Mouse (Mus musculus) frontal cortex, postnatal 25 days (tissue): ENCODE data around the gene Ercc6.

Source experiments
- DNase-seq, 2 experiments: peaks; one replicate each; pipeline ENCODE4 v3.0.0; 2022; ENCODE audit warnings: low spot score in 2 of 2

The Ercc6 gene

DNA sequence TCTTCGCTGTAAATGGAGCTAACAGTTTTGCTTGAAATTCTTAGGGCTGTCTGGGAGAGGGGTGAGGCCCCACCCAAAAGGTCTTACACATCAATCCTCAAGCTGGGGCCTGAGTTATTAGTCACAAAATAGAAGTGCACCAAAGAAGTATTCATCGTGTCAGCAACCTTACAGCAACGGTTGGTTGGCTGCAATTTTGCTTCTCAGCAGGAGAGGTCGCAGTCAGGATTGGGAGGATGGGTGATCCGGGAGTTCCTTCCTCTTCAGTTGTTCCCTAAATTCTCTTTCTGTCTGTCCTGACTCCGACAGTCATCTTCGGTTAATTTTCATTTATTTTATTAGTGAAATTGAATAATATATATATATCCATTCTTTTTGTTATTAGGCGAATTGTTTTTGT lies 59.2 kb downstream of the Ercc6 start:
- no peak for DNase-seq

DNA sequence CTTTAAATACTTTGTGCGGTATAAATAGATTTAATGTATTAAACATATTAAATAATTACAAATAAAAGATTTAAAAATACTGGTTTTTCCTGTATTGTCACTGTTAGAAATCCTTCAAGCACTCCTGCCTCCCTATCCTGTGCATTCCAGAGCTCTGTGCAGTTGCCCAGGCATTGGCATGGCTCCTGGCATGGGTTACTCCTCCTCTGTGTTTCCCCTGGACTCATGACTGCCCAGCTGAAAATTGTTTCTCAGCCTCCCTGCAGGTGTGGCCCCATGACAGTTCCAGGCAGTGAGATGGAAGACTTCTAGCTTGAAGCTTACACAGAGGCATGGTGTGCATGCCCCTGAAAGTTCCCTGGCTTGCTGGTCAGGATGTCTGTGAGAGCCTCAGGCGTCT lies 65.1 kb downstream of the Ercc6 start:
- no peak for DNase-seq

DNA sequence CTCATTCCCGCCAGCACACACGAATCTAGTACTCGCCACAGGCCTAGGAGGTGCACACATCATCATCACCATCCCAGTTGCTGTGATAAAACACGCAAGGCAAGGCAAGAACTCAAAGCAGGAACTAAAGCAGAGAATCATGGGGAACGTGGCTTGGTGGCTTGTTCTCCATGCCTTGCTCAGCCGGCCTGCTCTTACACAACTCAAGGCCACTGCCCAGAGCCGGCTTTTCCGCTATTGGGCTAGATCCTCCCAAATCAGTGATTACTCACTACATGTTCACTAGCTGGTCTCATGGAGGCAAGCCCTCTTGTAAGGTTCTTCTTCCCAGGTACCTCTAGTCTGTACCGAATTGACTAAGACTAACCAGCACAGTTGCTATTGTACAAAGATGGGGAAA lies 70.4 kb downstream of the Ercc6 start:
- DNase-seq, result no peak

DNA sequence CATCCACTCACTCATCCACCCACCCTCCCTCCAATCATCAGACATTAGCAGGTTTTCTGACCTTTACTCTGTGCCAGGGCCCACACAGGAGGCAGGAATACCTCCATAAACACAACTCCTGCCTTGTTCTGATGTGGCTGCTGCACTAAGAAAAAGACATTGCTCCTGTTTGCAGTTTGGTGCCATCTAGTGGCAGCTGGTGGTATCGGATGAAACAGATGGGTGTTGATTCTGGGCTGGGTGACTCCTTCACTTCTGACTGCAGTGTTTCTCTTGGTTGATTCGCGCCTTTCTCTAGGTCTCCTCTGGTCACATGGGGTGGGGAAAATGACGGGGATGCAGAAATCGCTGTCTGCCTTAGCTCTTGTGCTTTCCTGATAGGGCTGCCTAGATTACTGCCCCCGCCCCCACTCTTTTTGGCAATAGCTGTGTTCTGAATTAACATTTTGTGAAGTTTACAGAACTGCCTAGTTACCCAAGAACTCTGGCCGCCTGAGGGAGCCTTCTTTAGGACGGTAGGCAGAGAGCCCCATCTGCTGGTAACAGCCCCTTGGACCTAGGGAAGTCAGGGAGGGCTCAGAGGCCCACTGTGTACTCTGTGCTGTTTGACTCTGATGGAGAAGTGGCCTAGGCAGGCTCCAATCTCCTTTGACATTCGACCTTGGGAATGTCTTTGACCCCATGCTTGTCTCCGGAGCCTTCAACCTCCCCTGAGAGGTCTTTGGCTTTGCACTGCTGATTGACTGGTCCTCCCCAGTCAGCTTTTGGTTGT lies 73.9 kb downstream of the Ercc6 start:
- DNase-seq, result peak; percentile 76 to 78

DNA sequence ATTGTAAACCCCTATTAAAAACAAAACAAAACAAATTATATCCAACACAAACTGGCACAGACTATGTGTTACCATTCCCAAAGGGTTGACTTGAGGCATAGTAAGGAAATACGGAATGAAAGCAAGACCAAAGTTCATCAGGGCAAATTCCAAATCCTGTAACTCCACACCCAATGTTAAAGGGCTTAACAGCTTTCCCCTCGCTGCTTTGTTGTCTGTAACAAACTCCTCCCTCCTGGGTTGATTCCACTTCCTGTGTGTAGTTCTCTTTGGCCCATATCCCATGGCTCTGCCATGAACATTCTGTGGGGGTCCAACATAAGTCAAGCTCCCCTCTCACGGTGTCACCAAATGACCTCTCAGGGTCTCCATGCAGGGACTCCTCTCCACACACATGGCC lies 77.1 kb downstream of the Ercc6 start:
- no peak for DNase-seq

DNA sequence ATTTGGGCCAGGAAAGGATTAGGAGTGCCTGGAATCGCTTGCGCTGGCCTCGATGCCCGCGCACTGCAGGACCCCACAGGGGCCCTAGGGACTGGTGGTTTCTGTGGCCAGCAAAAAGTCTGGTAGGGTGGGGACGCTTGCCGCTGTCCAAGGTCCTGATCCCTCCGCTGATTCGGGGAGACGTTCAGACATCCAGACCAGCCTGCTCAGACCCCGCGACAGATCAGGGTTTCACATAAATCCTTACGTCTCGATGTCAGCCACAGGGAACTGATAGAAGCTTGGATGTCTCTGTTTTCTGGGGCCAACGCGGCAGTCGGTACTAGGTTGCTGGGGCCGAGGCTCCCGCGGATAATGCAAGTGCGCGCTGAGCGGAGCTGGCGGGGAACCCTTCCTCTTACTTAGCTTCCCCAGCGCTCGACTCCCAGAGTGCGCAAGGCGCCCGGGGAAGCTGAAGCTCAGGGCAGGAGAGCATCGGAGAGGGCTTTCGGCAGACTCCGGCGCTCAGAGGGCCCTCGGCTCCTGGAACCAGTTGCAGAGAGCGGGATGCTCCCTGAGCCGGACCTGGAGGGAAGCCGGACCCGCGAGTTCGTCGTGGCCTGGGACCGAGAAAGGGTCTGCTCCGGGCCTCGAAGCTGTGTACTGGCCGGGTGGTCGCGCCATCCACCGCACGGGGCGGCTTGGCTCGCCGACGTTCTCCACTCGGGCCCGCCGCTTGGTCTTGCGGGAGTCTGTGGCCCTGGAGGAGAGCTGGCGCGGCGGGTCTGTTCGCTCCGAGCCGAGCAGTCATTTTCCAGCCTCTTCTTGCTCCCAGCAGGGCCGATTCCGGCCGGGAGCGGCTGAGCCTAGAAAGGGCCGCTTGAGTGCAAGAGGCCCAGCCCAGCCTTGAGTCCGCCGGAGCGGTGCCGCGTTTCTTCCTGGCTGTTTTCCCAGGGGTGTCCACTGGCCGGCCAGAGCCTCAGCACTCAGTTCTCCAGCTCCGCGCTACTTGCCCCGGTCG lies 84.2 kb downstream of the Ercc6 start:
- DNase-seq, result peak in 1 of 2 experiments; percentile 7

DNA sequence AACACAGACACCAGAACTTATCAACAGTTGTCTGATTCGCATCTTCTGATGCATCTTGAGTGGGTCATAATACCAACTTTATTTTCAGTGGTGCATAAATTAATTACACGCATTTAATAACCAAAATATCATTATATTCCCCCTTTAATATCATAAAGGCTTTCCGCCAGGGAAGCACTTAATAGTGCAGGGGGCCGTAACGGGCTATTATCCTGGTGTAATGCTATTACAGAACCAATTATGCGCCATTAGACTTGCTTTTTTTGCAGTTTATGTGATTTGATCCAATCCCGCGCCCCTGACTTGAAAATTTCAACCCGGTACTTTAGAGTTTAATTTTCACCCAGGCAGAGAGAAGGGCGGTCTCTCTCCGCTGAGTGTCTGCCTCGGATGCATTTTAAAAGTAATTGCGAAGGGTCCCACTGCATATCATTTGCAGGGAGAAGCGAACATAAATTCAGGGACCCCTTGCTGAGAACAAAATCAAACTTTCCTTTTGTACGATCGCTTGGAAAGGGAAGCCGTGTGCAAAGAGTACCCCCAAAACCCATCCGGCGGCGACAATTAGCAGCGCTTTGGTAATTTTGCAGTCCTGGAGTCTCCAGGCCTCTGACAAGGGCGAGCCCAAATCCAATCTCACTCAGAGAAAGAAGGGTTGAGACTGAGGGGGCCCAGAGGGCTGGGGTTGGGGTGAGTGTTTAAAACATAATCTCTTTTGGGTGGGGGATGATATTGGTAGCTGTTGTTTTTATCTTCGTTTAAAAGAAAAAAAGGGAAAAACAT lies 85.3 kb downstream of the Ercc6 start:
- no peak for DNase-seq

DNA sequence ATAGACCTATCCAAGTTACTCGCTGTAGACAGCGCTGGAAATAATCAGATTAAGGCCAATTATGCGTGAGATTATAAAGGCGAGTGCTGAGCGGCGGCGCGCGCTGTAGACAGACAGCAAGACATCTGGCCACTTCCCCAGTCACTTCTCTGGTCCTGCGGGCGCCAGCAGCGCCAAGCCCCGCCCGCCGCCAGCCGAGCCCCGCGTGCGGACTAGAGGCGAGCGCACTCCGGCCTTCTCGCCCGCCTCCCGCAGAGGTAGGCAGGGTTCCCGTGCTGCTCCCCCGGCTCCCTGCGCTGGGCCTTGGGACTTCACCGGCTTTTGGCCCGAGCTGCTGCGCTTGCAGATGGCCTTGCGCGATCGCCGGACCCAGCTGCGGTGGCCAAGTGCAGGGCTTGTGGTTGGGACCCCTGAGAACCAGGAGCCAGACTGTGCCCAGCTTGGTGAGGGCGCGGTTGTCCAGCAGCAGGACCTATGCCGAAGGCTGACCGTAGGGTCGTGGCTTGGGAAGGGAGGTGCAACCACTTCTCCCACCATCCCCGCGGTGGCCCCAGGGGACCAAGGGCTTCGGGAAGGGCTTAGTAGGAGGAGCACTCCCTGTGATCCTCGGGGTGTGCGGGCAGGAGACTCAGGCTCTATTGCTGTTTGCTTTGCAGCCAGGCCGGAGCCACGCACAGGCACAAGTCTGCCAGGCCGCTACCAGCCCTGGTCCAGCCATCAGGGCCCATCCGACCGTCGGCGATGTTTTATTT lies 86.1 kb downstream of the Ercc6 start, which contains the start of gene Prrxl1:
Gene Prrxl1, plus strand, starts transcription at position 118 of the 752 bp plus-strand sequence.
- DNase-seq, result no peak

DNA sequence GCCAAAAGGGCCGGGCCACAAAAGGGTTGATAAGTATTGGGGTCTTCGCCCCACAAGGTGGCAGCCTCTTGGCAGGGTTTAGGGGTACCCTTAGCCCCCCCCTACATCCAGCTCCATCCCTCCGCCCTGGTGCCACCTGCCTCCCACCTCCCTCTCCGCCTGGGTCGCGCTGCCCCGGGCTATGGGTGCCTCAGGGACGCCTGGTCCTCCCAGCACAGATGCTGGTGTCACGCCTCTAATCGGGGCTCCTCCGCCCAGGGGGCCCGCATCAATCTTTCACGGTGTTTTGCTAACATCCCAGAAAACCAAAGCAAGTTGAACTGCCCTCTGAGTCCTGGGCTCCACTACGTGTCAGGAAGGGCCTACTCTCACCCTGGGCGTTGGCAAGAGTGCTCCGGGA lies 86.8 kb downstream of the Ercc6 start:
- DNase-seq, result no peak

DNA sequence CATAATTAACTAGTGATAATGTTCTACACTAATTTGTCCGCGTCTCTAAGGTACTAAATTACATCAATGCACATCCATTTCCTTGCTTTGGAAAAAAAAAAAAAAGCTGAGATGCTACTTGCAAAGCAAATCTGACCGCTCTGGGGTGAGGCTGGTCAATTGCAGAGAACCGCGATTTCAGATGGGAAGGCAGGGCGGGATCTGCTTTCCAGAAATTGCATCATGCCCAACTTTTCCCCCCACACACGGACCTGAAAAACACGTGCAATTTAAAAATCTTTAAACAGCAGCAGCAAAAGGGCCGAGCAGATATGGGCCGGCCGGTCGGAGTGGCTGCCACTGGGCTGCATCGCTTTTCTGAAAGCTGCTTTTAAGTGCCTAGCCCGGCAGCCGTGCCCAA lies 92.2 kb downstream of the Ercc6 start:
- no peak for DNase-seq

DNA sequence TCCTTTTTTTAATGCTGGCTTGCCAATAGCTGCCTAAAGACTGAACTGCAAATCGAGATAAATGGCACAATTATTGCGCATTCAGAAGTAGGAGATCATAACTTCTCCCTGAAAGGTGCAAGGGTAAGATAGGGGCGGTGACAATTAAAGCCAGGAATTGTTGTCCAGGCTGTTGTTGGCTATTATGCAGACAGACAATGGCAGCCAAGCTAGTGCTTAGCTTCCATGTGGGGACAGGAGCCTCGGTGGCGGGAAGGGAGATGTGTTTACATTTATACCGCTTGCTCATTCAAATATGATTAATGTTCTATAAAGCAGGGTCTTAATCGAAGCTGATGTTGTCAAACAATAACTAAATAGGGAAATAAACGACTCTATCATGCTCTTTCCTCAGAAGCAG lies 93.0 kb downstream of the Ercc6 start:
- DNase-seq, result no peak

DNA sequence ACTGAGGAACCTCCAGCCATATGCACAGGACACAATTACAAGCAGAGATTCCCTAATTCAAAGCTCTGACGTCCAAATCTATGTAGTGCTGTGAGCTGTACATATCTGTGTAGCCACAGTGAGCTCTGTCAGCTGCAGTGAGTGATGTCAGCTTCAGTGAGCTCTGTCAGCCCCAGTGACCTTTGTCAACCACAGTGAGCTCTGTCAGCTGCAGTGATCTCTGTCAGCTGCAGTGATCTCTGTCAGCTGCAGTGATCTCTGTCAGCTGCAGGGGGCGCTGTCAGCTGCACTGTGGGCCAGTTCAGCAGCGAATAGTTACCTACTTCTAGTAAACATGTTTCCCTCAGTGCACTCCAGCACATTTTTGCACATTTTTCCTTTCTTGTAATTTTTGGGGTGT lies 96.1 kb downstream of the Ercc6 start:
- DNase-seq, result peak; percentile 31 to 34

DNA sequence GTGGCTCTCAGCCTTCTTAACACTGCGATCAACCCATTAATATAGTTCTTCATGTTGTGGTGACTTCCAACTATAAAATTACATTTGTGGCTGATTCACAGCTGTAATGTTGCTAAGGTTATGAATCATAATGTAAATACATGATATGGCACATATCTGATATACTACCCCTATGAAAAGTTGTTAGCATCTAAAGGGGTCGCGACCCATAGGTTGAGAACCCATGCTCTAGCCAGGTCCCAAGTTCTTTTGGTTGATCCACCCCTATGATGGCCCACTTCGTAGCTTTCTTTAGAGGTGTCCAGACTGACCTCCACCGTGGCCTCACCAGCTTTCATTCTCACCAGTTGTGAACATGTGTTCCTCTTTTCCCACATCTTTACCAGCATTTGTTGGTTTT lies 103.9 kb downstream of the Ercc6 start:
- DNase-seq, result no peak

DNA sequence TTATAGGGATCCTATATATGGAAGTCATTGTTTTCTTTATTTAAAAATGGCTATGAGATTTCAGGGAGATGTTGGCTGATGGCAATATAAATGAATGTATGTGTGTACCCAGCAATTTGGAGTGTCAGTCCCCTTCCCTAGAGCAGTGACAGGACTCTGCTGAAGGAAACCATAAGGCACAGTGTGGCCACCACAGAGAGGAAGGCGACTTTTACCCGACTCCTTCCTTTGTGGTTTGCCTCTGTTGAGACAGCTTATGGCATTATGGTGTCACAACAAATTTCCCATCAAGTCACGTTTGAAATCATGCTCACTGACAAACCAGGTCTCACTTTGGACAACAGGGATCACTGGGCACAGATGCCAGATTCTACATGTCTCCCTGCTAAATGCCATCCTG lies 110.9 kb downstream of the Ercc6 start:
- DNase-seq, result no peak

DNA sequence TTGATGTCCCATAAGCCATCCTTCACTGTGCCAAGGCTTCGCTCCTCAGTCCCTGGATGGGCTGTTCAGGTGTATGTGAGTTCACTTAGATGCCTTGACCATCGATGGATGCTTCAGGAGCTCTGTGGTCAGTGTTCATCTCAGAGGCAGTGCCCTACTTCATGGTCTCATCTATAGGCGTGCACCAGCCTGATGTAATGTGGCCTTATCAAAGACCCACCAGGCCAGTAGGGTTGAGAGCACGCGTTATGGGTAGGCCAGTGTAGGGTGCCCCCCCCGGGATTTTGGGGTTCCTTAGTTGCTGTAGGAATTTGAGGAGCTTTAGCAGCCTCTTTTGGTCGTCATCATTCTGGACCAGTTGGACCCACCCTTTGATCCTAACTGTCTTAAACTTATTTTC lies 111.5 kb downstream of the Ercc6 start:
- DNase-seq, result no peak

DNA sequence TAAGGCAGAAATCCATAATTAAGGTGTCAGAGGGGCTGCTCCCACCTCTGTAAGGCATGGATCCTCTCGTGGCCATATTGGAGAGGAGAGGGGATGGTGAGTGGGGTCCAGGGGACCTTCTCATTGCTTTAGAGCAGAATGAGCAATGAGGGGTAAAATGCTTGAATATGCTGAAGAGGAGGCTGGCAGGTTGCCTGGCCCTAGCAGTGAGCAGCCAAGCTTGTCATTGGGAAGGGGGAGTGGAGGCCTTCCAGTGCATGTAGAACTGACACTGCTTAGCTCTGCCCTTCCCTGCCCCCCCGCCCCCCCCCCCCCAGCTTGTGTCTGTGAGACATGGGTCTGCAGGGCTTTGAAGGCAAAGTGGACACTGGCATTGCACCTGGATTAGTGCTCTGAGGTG lies 114.0 kb downstream of the Ercc6 start:
- no peak for DNase-seq

DNA sequence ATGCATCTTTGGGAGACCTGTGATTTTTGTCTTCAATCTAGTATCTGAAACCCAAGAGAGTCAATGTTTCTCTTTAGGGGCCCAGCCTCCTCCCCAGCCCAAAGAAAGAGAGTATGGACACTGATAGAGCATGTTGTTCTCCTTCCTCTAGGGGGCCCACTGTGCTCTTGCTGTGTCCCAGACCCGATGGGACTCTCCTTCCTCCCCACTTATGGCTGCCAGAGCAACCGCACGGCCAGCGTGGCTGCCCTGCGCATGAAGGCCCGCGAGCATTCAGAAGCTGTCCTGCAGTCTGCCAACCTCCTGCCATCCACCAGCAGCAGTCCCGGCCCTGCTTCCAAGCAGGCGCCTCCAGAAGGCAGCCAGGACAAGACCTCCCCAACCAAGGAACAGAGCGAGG lies 115.3 kb downstream of the Ercc6 start:
- no peak for DNase-seq
